Comparison of ENCODE assay signal across 16 mouse cellular contexts in the genomic region with DNA sequence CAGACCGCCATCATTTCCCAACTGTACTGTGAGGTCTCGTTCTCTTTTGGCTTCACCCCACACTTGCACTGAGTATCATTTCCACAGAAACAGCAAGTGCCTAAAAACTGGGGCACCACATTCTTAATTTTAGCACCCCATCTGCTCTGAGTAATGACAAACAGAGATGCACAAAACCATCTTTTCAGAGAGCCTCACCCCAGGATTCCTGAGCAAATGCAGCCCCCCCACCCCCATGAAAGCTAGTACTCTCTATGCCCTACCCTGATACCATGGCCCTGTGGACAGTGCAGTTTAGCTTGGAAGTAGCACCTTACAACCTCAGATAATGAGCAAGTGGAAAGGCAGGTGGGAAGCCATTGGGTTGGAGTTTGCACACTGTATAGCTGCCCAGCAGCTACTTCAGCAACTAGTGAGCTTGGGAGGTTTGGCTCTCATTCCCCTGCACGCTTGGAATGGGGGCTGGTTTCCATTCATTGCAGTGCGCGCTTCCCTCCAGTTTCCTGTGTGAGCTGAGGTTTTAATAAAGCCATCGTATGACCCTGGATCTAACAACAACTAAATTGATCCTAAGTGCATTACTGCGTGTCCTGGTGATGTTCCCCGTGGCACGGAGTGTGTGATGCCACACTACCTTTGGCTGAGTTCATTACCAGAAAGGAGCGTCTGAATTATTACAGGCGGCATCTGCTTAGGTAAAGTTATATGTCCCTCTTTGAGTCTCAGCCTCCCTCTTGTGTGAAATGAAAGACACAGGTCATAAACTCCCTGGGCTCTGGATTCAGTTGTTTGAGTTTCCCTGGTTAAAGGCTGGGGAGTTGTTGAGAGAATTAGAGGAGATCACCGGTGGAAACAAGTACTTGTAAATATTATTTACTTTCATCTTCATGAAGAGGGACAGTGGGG.
A peak's percentile ranks its signal among the peaks of the same experiment; 100 is the strongest.
DNase-seq lines count a peak whose midpoint lies in the region; TF ChIP-seq lines count a peak whose summit lies in the region.
"Had no signal": no experiment of that assay in that cellular context is flagged by ENCODE, and none has a peak within 500 bp of the region (broad histone marks: within the 10 kb centered on the region; RNA-seq: fewer than 3 reads in every experiment).

No protein-coding gene starts in this region.

- no peak for TF ChIP-seq CTCF in layer of hippocampus, adult 2 months (conservative IDR thresholded peaks at IDR 0.05)

- H3K4me3 ChIP-seq in layer of hippocampus, adult 2 months: no peak overlapping the region
- H3K4me3 ChIP-seq: forebrain, embryonic 12.5 days; heart, embryonic 12.5 days; neural tube, embryonic 12.5 days had no signal

- peak overlapping the region; percentile 65 for H3K27ac ChIP-seq in layer of hippocampus, adult 2 months
- H3K27ac ChIP-seq: forebrain, embryonic 12.5 days; neural tube, embryonic 12.5 days had no signal

- peak; percentile 31 to 69 for DNase-seq in frontal cortex, adult 2 months (ENCODE audit: extremely low spot score in 1 of 2, low spot score in 1 of 2)
- no peak for DNase-seq in frontal cortex, postnatal 10 days (ENCODE audit: low spot score in 2 of 2)
- peak; percentile 51 to 57 for DNase-seq in layer of hippocampus, adult 2 months (ENCODE audit: low spot score in 2 of 2)
- no peak for DNase-seq in layer of hippocampus, postnatal 25 days (ENCODE audit: extremely low spot score in 1 of 2, low spot score in 1 of 2)
- DNase-seq in brain, adult 2 months (ENCODE audit: low read depth, low spot score): peak; percentile 92
- DNase-seq in cerebellum, adult 9-10 months: peak; percentile 83
- DNase-seq in adrenal gland, postnatal 25 days: no peak
- DNase-seq: adrenal gland, postnatal 36 days; kidney, adult 18-20 months; liver; liver, postnatal 0 days; lung, postnatal 14 days; right cerebral cortex, postnatal 25 days had no signal

Comparison
In these comparisons a context has a peak if more than half of its experiments do, and no peak if none do; other contexts are left out.
1. DNase-seq: peak in frontal cortex, adult 2 months (2 of 2), layer of hippocampus, adult 2 months (2 of 2), brain, adult 2 months (single experiment) and cerebellum, adult 9-10 months (single experiment); none in frontal cortex, postnatal 10 days (0 of 2), layer of hippocampus, postnatal 25 days (0 of 2) and adrenal gland, postnatal 25 days (single experiment).